Mouse (Mus musculus) hindbrain, embryonic 14.5 days (tissue): ENCODE results near the gene Tbkbp1. TPM values are rescaled to one million over a fixed set of nuclear protein-coding genes. Genes with fewer than 3 reads are reported as not detected.
A peak's percentile ranks its signal among the peaks of the same experiment; 100 is the strongest.

Experiments used
- ATAC-seq: fragments of 200-750 bp; cut with Nextera tagmentation; 2 replicates; pipeline ENCODE4 v1.8.0; 2017; ENCODE audit warnings: moderate number of reproducible peaks, mild to moderate bottlenecking, moderate TSS enrichment, moderate library complexity; ENCODE audit not compliant: low FRiP score
- DNase-seq: peaks from one replicate; pipeline ENCODE4 v3.0.0-alpha.2; 2015; ENCODE audit warnings: low spot score
- H3K27ac ChIP-seq: fragments of 300-500 bp; sonication (generic); 2 replicates; pipeline ENCODE4 v1.5.1; 2014; ENCODE audit warnings: mild to moderate bottlenecking, moderate library complexity
- H3K27me3 ChIP-seq: fragments of 300-500 bp; sonication (generic); 2 replicates; pipeline ENCODE4 v1.6.1; 2014; ENCODE audit warnings: mild to moderate bottlenecking, low read length, mixed read lengths; ENCODE audit not compliant: control insufficient read depth, insufficient read depth
- H3K36me3 ChIP-seq: fragments of 300-500 bp; sonication (generic); replicated peaks from 2 replicates; pipeline ENCODE4 v1.6.1; 2014; ENCODE audit not compliant: control insufficient read depth, insufficient read depth
- H3K4me1 ChIP-seq: fragments of 300-500 bp; sonication (generic); replicated peaks from 2 replicates; pipeline ENCODE4 v1.6.1; 2014; ENCODE audit warnings: antibody characterized with exemption, low read length, mixed read lengths; ENCODE audit not compliant: control insufficient read depth, insufficient read depth
- H3K4me2 ChIP-seq: fragments of 300-500 bp; sonication (generic); replicated peaks from 2 replicates; pipeline ENCODE4 v1.6.1; 2014; ENCODE audit warnings: mild to moderate bottlenecking, moderate library complexity
- H3K4me3 ChIP-seq: fragments of 300-500 bp; sonication (generic); replicated peaks from 2 replicates; pipeline ENCODE4 v1.5.1; 2014; ENCODE audit warnings: mild to moderate bottlenecking, low read length
- H3K9ac ChIP-seq: fragments of 300-500 bp; sonication (generic); 2 replicates; pipeline ENCODE4 v1.6.1; 2014
- H3K9me3 ChIP-seq: fragments of 300-500 bp; sonication (generic); 2 replicates; pipeline ENCODE4 v1.6.1; 2016; ENCODE audit warnings: low read length; ENCODE audit not compliant: control insufficient read depth
- WGBS: fragments of 180-500 bp; shearing (Covaris S2); extraction: QIAGEN DNeasy Blood & Tissue Kit; methylation state at CpG from one replicate; pipeline ENCODE4 v1.1.7; 2014; 5-methylcytosine and 5-hydroxymethylcytosine counted together
- polyA plus RNA-seq: library from polyadenylated mRNA; unstranded; fragments of >200 nt; fragmentation: Nextera tagmentation; extraction: Ambion mirVana; gene quantifications from 2 replicates; pipeline ENCODE4 v1.2.1, GENCODE M21; 2014

Tbkbp1 gene
- polyA plus RNA-seq, 1 experiment from 2014 or later, result 10.8 TPM

- 99% methylated on average over 2 of the region's 2 CpGs for WGBS
- ATAC-seq, result no peak
- Histone ChIP-seq H3K27ac (no peak overlapping the region), H3K4me1 (no peaks in the 10 kb centered on the region), H3K9ac (no peak overlapping the region), H3K4me2 (no peak overlapping the region), H3K36me3 (peaks cover 100% of the 10 kb centered on the region), H3K4me3 (no peak overlapping the region), H3K27me3 (no peaks in the 10 kb centered on the region), H3K9me3 (no peaks in the 10 kb centered on the region)
- DNase-seq, result no peak
Observed at GRCm38 (mm10) chr11:97178198-97178597, 26.9 kb upstream of the Tbkbp1 start.

GRCm38 (mm10) chr11:97176851-97177250 is 25.6 kb upstream of the Tbkbp1 start:
- no peak overlapping the region for H3K9ac ChIP-seq
- DNase-seq (peak; percentile 79), ATAC-seq (no peak)
- no peak overlapping the region for H3K4me3 ChIP-seq
- H3K4me2 ChIP-seq, result no peak overlapping the region
- H3K27ac ChIP-seq, result no peak overlapping the region
- H3K4me1 ChIP-seq, result no peaks in the 10 kb centered on the region
- peaks cover 100% of the 10 kb centered on the region for H3K36me3 ChIP-seq
- H3K27me3 ChIP-seq, result no peaks in the 10 kb centered on the region
- no peaks in the 10 kb centered on the region for H3K9me3 ChIP-seq
- 54% methylated on average over 3 of the region's 3 CpGs for WGBS

GRCm38 (mm10) chr11:97175499-97175898 is 24.2 kb upstream of the Tbkbp1 start:
- H3K4me3 ChIP-seq, result no peak overlapping the region
- H3K27me3 ChIP-seq, result no peaks in the 10 kb centered on the region
- ATAC-seq, result no peak
- no peaks in the 10 kb centered on the region for H3K4me1 ChIP-seq
- no peak for DNase-seq
- H3K9ac ChIP-seq, result no peak overlapping the region
- WGBS, result 92% methylated on average over 7 of the region's 7 CpGs
- H3K9me3 ChIP-seq, result no peaks in the 10 kb centered on the region
- no peak overlapping the region for H3K4me2 ChIP-seq
- H3K36me3 ChIP-seq, result peaks cover 100% of the 10 kb centered on the region
- no peak overlapping the region for H3K27ac ChIP-seq

- H3K4me2 ChIP-seq, result no peak overlapping the region
Observed at GRCm38 (mm10) chr11:97160341-97160740, 9.0 kb upstream of the Tbkbp1 start.

GRCm38 (mm10) chr11:97156999-97157398 is 5.7 kb upstream of the Tbkbp1 start:
- no peak overlapping the region for H3K27ac ChIP-seq
- WGBS, result 76% methylated on average over 7 of the region's 7 CpGs

More at GRCm38 (mm10) chr11:97160341-97160740, 9.0 kb upstream of the Tbkbp1 start:
- no peaks in the 10 kb centered on the region for H3K9me3 ChIP-seq
- H3K36me3 ChIP-seq, result peaks cover 96% of the 10 kb centered on the region
- no peaks in the 10 kb centered on the region for H3K27me3 ChIP-seq
- H3K9ac ChIP-seq, result no peak overlapping the region
- WGBS, result 79% methylated on average over 6 of the region's 6 CpGs
- H3K4me1 ChIP-seq, result no peaks in the 10 kb centered on the region
- no peak for DNase-seq
- no peak overlapping the region for H3K4me3 ChIP-seq
- no peak overlapping the region for H3K27ac ChIP-seq
- no peak for ATAC-seq

GRCm38 (mm10) chr11:97152662-97153287 is 1.5 kb upstream of the Tbkbp1 start:
- peak overlapping the region; percentile 93 for H3K9ac ChIP-seq
- no peaks in the 10 kb centered on the region for H3K27me3 ChIP-seq
- peak overlapping the region; percentile 72 for H3K4me2 ChIP-seq
- no peaks in the 10 kb centered on the region for H3K9me3 ChIP-seq
- no peak for DNase-seq
- H3K27ac ChIP-seq, result no peak overlapping the region
- H3K4me1 ChIP-seq, result peaks cover 18% of the 10 kb centered on the region
- no peak for ATAC-seq
- 19% methylated on average over 10 of the region's 10 CpGs for WGBS
- H3K36me3 ChIP-seq, result peaks cover 42% of the 10 kb centered on the region
- H3K4me3 ChIP-seq, result no peak overlapping the region

More at GRCm38 (mm10) chr11:97156999-97157398, 5.7 kb upstream of the Tbkbp1 start:
- H3K9me3 ChIP-seq, result no peaks in the 10 kb centered on the region
- no peaks in the 10 kb centered on the region for H3K27me3 ChIP-seq
- H3K4me1 ChIP-seq, result peaks cover 10% of the 10 kb centered on the region
- DNase-seq (no peak), ATAC-seq (no peak)
- no peak overlapping the region for H3K4me3 ChIP-seq
- no peak overlapping the region for H3K4me2 ChIP-seq
- H3K9ac ChIP-seq, result no peak overlapping the region
- H3K36me3 ChIP-seq, result peaks cover 71% of the 10 kb centered on the region

GRCm38 (mm10) chr11:97152023-97152426 is 730 bp upstream of the Tbkbp1 start:
- H3K27me3 ChIP-seq, result no peaks in the 10 kb centered on the region
- under 1% methylated on average over 11 of the region's 11 CpGs for WGBS
- peaks cover 18% of the 10 kb centered on the region for H3K4me1 ChIP-seq
- no peak for ATAC-seq
- DNase-seq, result no peak
- H3K9ac ChIP-seq, result peak overlapping the region; percentile 93
- peak overlapping the region; percentile 84 for H3K4me3 ChIP-seq
- peak overlapping the region; percentile 72 for H3K4me2 ChIP-seq
- no peaks in the 10 kb centered on the region for H3K9me3 ChIP-seq
- peaks cover 42% of the 10 kb centered on the region for H3K36me3 ChIP-seq
- H3K27ac ChIP-seq, result peak overlapping the region; percentile 97; the same call in 1 of the 2 replicates

GRCm38 (mm10) chr11:97150411-97151330 is 624 bp downstream of the Tbkbp1 start:
- DNase-seq (peak; percentile 78), ATAC-seq (peak; percentile 73)
- no peaks in the 10 kb centered on the region for H3K9me3 ChIP-seq
- under 1% methylated on average over 78 of the region's 102 CpGs for WGBS
- peak overlapping the region; percentile 97 for H3K27ac ChIP-seq
- no peaks in the 10 kb centered on the region for H3K27me3 ChIP-seq
- peaks cover 18% of the 10 kb centered on the region for H3K4me1 ChIP-seq
- H3K9ac ChIP-seq, result peak overlapping the region; percentile 93
- peaks cover 42% of the 10 kb centered on the region for H3K36me3 ChIP-seq
- H3K4me3 ChIP-seq, result peak overlapping the region; percentile 84
- H3K4me2 ChIP-seq, result peak overlapping the region; percentile 72

- DNase-seq (peak; percentile 53), ATAC-seq (peak; percentile 12; the same call in 1 of the 2 replicates)
- Histone ChIP-seq H3K27me3 (no peaks in the 10 kb centered on the region), H3K9me3 (no peaks in the 10 kb centered on the region), H3K36me3 (peaks cover 43% of the 10 kb centered on the region), H3K9ac (peak overlapping the region; percentile 93), H3K27ac (peak overlapping the region; percentile 97), H3K4me3 (peak overlapping the region; percentile 84), H3K4me1 (peaks cover 18% of the 10 kb centered on the region), H3K4me2 (peak overlapping the region; percentile 72)
- WGBS, result 4% methylated on average over 14 of the region's 14 CpGs
Observed at GRCm38 (mm10) chr11:97149995-97150410, 1.3 kb downstream of the Tbkbp1 start.
